Mouse (Mus musculus): ENCODE results near the gene Gm37240.

The Gm37240 gene

DNA sequence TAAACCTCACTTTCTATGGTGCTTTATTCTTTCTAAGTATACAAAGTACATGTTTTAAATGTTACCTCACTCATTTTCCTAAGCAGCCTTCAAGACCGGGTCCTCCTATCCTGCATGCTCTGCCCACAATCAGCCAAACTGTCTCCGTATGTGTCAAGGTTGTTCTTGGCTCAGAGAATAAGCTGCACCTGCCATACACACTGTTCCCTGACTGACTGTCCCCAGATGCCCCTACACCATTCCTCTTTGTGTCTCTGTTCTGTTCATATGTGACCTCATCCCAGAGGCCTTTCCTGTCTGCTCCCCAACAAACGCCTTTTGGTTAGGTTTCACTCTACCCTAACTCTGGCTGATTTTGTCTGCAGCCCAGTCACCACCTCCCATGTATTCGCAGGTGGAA lies 60.0 kb downstream of the Gm37240 start:
- in situ Hi-C loops (cut with MboI): no loop called here

DNA sequence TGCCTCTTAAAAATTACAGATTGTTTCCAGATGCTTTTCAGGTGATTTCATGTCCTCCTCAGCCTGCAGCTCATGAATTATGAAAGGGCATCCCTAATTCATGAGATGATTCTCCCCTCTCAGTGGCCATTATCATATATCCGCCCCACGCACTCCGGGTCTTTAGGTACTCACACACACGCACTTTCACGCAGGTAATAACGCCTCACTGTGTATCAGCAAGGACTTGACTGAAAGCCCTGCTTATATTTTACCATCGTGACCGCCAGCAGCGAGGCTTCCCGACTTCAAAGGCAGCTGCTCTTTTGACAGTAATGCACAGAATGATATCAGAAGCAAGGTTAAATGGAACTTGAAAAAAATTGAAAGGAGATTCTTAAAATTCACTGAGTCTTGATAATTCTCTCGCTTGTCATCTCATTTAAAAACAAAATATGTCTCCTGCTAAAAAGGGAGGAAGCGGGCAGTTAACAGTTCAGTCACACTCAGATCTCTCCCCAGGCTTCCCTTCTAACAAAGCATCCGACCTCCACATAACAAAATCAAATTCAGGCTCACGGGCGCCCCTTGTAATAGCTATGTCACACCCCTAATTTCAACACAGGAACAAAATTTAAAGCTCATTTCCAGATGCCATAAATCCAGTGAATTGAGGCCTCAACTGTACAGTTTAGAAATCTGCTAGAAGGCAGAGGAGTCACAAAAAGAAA lies 66.3 kb downstream of the Gm37240 start:
- in situ Hi-C loops (cut with MboI): no loop called here

DNA sequence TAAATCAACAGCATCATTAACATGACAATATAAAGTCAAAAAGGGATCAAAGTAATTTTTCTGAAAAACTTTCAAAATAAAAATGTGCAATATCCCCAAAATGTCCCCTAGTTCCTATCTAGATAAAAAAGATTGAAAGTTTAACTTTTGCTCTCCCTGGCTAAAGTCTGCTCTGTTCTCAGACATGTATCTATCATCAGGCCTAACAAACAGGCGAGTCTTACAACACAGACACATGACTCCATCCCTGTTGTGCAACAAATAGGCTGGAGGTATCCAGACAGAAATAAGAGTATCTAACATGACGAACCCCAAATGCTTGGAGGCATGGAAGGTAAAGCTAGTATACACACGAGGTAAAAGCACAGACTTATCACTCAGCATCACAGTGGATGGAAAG lies 68.0 kb downstream of the Gm37240 start:
- in situ Hi-C loops (cut with MboI): no loop called here

DNA sequence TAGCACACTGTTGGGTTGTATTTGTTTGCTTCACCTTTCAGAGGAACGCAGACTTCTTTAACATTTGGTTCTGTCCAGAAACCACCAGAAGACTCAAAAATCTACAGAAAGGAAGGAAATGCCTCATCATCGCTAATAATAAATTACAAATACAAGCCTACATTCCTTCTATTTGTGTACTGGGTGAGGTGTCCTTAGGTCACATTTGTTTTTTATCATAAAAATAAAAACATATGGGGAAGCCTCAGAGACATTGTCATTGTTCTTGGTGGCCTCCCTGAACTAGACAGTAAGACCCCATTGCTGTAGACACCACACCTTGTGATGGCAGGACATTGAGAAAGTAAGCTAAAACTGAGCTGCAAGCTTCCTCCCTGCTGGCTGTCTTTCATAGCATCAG lies 70.1 kb downstream of the Gm37240 start, which contains the start of gene Fam160a1:
TSS of gene Fam160a1 (minus strand) at position 101 of the 400 bp plus-strand sequence.
- in situ Hi-C loops (cut with MboI): no loop called here

DNA sequence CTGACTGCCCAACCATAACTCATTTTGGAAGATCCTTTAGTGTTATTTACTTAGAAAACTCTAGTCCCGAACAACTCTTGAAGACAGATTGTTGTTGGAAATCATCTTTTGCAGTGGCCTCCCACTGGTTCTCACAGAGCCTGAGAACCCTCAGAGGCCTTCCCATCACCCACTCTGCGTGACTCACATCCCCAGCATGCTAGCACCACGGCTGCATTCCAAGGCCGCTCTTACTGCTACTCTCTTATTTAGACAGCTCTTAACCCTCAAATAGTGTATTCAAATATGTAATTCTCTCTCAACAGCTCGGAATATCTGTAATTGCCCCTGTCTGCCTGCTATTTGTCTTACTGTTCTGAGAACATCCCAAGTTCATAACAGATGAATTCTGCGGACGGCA lies 73.1 kb downstream of the Gm37240 start:
- in situ Hi-C loops (cut with MboI): no loop called here

DNA sequence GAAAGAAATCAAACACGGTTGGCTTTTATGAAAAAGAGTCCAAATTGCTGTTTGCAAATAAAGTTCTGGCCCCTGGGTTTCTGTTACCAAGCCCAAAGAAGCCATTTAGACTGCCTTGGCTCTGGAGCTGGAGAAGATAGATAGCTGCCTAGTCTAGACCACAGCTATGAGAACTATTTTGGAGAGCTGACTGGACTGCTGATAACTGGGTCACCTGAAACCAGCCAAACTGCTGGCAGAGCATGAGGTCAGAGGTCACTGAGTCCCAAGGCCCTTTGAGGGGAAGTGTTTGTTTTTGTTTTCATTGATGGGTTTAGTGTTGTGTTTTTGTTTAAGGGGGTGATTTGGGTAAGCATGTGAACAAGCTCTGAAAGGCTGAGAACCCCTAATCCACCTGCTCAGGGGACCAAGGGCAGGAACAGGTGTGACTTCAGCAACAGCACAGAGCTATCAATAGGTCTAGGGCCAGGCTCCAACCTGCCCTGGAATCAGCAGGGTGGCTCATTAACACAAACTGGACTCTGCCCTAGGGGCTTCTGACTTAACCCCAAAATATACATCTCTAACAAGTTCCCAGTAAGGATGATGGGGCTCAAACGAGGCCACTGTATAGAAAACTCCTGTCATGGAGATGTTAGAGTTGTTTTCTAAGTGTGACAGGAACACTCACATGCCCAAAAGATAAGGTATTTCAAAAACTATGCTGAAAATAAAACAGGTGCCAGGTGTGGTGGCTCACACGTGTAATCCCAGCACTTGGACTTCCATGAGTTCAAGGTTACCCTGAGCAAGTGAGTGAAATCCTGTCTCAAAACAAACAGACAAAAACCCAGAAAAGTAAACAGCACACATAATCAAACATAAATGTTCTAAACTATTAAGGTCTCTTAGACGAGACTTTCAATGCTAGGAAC lies 74.0 kb downstream of the Gm37240 start:
- in situ Hi-C loops (cut with MboI): no loop called here

DNA sequence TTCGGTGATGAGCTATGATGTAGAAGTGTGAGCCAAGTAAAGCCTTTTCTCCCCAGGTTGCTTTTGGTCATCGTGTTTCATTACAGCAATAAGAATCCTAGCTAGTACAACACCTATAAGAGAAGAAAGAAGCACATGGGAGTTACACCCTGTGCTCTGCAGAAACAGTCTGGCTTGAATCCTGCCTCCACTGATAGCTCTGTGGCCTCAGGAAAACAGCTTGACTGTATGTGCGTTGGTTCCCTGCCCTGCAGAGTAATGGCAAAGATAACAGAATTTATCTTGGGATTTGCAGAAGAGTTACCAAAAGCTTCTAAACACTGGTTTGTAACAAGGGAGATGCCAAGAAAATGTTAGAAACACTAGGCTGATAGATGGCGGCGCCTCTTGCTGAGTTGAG lies 75.3 kb downstream of the Gm37240 start:
- in situ Hi-C loops (cut with MboI): no loop called here

DNA sequence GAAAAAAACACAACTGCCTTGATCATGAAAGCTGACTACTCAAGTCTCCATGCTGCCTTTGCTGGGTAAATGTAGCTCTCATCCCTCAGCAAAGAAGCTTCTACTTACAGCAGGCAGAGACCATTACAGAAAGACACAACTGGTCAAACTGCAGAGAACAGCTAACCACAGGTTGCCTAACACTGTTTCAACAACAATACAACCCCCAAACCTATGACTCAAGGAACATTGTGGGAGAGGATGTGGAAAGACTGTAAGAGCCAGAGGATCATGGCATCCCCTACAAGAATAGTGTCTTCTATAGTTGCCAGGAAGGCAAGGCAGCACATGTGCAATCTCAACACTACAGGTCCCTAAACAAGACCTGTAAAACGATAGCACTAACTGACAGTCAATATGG lies 94.2 kb downstream of the Gm37240 start:
- in situ Hi-C loops (cut with MboI): no loop called here

DNA sequence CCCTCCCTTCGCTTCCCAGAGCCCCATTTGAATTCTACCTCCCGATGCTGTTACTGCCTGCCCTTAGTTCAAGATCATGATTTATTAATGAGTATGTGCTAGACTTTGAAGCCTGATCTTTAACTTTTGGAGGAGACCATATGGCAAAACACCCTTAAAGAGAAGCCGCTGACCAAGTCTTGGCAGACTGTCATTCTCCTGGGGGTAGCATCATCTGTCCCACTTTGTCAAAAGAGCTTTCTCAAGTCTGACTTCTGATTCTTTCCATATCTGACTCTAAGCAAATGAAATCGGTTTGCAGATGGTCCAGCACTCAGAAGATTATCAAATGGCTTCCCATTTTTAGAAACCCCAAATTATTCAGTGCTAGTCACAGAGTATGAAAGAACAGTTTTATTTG lies 97.6 kb downstream of the Gm37240 start:
- in situ Hi-C loops (cut with MboI): no loop called here

DNA sequence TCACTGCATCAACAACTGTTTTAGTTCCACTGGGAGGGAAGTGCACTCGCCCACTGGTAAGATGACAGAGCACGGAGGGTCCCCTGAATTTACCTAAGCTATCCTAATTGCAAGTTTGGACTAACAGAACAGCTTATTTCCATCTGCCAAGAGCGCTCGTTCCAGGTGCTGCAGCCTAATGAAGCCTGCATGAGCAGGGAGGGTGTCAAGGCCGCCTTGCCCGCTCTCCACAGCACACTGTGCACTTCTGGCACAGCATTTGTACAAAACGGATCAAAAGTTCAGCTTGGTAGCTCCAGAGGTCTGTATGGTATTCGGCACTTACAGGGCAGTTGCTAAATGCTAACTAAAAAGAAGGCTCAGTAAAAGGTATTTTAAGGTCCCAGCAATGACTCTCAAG lies 100.8 kb downstream of the Gm37240 start:
- in situ Hi-C loops (cut with MboI): no loop called here

DNA sequence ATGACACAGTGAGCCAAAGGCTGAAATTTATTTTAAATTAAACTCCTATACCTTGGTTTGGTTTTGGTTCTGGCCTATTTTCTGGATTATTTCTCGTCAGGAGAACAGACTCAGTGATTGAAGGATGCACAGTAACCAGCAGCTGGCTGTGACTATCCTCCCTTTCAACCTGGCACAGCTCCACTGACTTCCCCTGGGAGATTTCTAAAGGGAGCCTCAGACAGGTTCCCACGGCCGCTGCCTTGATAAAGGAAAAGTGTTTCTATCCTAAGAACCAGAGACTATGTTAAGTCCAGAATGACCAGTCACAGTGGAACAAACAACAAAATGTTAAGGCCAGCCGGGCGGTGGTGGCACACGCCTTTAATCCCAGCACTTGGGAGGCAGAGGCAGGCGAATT lies 106.4 kb downstream of the Gm37240 start:
- in situ Hi-C loops (cut with MboI): no loop called here

DNA sequence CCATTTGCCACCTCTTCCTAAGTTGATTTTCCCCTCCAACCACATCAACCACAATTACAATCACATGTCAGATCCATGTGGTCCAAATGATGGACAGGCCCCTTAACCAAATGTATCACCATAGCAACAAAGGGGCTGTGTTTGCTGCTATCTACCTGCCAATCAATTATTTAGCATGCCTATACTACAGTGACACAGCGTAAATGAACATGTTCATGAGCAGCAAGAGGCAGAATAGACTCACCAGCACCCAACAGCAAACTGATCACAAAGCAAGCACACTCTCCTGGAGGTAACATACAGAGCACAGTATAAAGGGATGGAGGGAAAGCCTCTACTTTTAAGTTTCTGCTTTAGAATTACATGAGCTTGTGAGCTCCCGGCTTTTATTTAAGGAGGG lies 107.0 kb downstream of the Gm37240 start:
- in situ Hi-C loops (cut with MboI): no loop called here

DNA sequence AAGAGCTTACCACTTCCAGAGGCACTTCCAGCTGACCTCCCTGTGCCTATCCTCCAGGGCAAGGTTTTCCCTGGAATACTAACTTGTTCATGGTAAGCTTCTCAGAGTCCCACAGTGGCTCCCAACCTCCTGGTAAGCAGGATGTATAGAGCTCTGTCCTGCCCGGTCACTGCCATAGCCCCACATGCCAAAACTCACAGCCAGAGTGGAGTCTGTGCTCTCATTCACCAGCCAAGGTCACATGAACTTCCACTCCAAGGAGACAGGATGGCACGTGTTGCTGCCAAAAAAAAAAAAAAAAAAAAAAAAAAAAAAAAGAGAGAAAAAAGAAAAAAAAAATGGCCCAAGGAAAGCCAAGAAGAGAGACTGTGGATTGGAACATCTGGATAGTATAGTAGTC lies 109.5 kb downstream of the Gm37240 start:
- in situ Hi-C loops (cut with MboI): no loop called here

DNA sequence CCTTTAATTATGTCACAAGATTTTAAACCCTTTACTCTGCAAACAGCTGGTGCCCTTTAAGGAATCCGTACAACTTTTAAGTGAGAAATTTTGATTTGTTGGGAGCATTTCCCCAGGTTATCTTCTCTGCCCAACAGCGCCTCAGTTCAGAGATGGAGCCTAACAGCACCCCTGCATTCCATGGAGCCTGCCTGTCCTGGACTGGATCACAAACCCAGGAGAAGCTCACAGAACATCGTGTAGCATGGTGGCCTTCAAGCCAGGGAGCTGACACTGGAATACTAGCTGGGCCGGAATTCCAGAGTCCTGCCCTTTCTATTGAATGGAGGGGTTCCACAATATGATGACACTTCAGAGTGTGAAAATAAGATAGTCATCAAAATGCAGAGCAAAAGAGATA lies 110.0 kb downstream of the Gm37240 start:
- in situ Hi-C loops (cut with MboI): no loop called here

DNA sequence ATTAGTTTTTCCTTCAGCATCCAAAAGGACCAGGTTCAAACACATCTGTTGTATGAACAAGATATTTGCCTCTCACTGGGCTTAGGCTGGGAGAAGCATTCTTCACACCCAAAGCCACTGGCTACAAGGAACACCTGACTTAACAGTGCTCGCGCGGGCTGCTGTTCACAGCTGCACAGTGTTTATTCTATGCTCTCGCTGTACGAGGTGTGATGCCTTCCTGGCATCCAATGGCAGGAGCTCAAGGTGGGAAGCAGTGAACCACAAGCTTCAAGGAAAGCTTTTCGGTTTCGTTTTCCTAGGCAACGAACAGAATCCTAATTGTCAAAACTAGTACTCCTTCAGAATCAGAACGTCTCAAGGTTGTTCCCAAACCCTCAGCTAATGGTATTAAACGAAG lies 110.6 kb downstream of the Gm37240 start:
- in situ Hi-C loops (cut with MboI): no loop called here

DNA sequence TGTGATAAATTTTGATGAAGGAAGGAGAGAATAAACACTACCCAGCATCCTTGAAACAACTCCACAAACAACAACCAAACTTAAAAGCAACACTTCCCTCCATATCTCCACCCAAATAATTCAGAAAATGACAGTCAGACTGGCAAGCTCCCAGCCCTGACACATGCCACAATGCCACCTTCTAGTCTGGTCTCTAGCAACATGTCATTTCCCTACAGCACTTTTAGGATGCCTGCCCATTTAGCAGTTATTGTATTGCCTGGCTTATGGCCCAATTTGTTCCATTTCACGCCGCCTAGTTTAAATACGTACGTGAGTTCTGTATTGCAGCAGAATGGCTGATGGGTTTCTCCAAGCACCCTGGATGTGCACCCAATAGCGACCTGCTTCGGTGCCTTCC lies 111.2 kb downstream of the Gm37240 start:
- in situ Hi-C loops (cut with MboI): no loop called here

DNA sequence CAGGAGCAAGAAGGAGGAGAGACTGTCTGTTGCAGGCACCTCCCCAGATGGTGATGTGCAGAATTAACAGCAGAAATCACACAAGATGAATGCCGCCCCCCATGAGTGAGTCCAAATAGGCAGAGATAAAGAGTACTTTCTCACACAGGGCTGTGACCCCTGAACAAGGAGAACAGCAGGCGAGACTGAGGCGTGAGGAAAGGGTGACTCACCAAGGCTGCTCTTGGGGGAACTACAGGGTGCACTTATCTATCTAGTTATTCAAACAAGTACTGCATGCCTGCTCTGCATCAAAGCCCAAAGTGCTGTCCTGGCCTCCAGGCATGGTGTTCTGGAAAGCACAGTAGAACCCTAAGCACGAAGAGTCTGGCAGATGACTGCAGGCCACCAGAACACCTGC lies 113.4 kb downstream of the Gm37240 start:
- in situ Hi-C loops (cut with MboI): no loop called here

DNA sequence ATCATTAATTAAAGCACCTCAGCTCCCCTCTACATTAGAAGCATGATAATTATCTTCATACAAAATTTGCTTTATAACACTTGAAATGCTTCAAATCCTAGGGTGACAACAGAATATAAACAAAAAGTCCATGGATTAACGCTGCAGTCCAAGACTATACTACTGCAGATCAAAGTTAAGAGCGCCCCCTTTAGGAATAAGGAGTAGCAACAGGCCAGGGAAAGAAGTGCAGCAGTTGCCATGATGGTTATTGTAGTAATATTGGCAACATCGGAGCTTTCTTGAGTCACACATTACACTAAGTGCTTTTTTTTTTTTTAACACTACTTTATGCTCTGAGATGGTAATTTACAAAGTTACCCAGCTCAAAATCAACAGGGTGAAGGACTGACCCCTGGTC lies 113.9 kb downstream of the Gm37240 start:
- in situ Hi-C loops (cut with MboI): no loop called here

DNA sequence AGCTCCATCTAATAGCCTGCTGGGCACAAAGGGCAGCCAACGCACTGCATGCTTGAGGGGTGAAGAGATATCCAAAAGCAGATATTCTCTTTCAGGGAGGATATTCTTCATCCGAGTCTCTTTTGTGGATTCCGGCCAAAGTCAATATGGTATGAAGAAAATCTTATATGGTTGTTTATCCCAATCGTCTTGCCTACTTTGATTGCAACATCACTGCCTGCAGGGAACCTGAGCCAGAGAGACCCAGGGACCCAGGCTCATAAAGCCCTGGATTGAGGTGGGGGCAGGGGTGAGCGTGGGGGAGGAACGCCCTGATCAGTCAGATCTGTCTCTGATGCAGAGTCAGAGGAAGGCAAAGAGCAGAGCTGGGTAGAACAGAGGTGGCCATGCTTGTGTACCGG lies 122.4 kb downstream of the Gm37240 start:
- in situ Hi-C loops (cut with MboI): no loop called here

DNA sequence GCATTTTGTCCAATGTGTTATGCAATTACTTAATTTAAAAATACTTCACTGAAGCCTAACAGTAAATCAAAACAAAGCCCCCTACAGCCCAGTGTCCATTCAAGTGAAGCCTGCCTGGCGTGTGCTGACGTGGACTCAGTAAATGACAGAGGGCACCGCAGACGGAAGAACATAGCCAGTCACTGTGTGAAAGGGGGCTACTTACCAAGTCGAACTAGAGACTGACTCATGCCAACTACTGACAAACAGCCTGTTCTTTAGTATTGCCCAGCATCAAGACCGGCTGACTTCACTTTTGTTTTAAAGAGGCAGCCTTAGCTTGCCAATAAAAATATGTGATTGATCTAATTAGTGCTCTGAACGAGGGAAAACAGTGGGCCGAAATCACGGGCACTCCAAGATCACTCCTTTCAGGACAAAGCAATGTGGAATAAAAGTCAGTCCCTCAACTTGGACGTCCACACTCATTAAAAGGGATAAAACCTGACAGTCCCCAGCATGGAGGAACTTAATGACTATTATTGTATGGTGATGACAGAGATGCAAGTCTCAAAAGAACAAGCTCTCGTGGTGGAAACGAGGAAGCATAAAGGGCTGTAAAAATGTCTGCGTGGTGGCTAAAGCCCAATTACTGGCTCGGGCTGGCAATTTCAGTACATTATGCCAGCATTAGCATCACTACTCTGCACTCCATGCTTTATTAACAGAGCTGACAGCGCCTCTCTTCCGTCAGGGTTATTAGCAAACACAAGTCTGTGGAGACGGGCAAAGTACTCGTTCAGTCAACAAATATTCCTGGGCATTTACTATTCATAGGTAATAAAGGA lies 123.1 kb downstream of the Gm37240 start:
- in situ Hi-C loops (cut with MboI): no loop called here

DNA sequence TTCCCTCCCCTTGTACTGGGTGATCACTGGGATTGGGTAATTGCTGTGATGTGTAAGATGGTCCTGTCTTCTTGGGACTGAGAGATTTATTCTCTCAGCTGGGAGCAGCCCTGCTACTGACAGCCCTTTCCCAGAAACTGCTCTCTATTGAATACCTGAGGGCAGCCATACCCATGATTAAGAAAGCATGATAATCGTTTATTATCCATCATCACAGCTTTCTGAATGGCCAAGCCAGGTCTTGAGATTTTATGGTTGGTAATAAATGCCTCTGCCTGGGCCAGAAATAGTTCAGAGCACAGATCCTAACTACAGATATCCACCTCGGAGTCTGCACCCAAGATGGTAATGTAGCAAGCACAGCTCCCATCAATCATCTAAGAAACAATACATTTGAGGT lies 129.4 kb downstream of the Gm37240 start:
- in situ Hi-C loops (cut with MboI): no loop called here

DNA sequence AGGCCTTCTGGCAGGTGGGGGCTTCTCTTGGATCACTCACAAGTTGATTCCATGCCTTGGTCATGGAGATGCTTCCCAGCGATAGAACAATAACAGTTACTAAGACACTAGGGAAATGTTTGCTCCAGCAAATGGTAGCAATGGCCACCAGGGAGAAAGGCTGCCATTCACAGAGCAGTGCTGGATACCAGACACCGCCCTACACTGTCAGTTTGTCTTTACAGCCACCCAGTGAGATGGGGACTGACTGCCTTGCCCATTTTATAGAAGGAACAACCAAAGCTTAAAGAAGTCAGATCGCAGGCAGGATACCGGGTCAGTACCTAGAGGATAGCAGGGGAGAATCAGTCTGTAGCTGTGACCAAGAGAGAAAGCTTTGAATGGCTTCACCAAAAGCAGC lies 129.9 kb downstream of the Gm37240 start:
- in situ Hi-C loops (cut with MboI): no loop called here

Measured in mature B cell (primary cell).